Mouse (Mus musculus) spleen, adult 12 weeks (tissue): ENCODE measurements around the gene Lmo7.

ENCODE experiments used
- DNase-seq: peaks from one replicate; pipeline ENCODE4 v3.0.0; 2022; ENCODE audit warnings: low spot score

The Lmo7 gene

GRCm38 (mm10) chr14:101780016-101780415, 50.3 kb downstream of the Lmo7 start:
- no peak for DNase-seq

- no peak for DNase-seq
These were observed 51.5 kb downstream of the Lmo7 start for GRCm38 (mm10) chr14:101781219-101781618.

GRCm38 (mm10) chr14:101781943-101782510, 52.3 kb downstream of the Lmo7 start:
- no peak for DNase-seq

- no peak for DNase-seq
These were observed 54.7 kb downstream of the Lmo7 start for GRCm38 (mm10) chr14:101784315-101784945.

GRCm38 (mm10) chr14:101787903-101788302, 58.1 kb downstream of the Lmo7 start:
- no peak for DNase-seq

- DNase-seq = no peak
These were observed 58.7 kb downstream of the Lmo7 start for GRCm38 (mm10) chr14:101788475-101788874.

- DNase-seq = no peak
These were observed 64.9 kb downstream of the Lmo7 start for GRCm38 (mm10) chr14:101794553-101795177.

- DNase-seq = no peak
These were observed 68.3 kb downstream of the Lmo7 start for GRCm38 (mm10) chr14:101797930-101798500.

GRCm38 (mm10) chr14:101798766-101799165, 69.0 kb downstream of the Lmo7 start:
- no peak for DNase-seq

GRCm38 (mm10) chr14:101801674-101802073, 71.9 kb downstream of the Lmo7 start:
- DNase-seq = no peak

GRCm38 (mm10) chr14:101804119-101804518, 74.4 kb downstream of the Lmo7 start:
- DNase-seq = no peak

GRCm38 (mm10) chr14:101804562-101805327, 75.0 kb downstream of the Lmo7 start:
- DNase-seq = no peak

GRCm38 (mm10) chr14:101805328-101805697, 75.6 kb downstream of the Lmo7 start:
- DNase-seq = no peak

- DNase-seq = no peak
These were observed 76.3 kb downstream of the Lmo7 start for GRCm38 (mm10) chr14:101806058-101806457.

GRCm38 (mm10) chr14:101806607-101807006, 76.8 kb downstream of the Lmo7 start:
- DNase-seq = no peak

- no peak for DNase-seq
These were observed 86.7 kb downstream of the Lmo7 start for GRCm38 (mm10) chr14:101816450-101816849.

GRCm38 (mm10) chr14:101822390-101822789, 92.6 kb downstream of the Lmo7 start:
- no peak for DNase-seq

GRCm38 (mm10) chr14:101822871-101823270, 93.1 kb downstream of the Lmo7 start:
- no peak for DNase-seq

- no peak for DNase-seq
These were observed 99.9 kb downstream of the Lmo7 start for GRCm38 (mm10) chr14:101829676-101830075.

- DNase-seq = no peak
These were observed 100.4 kb downstream of the Lmo7 start for GRCm38 (mm10) chr14:101830116-101830515.

- no peak for DNase-seq
These were observed 104.4 kb downstream of the Lmo7 start for GRCm38 (mm10) chr14:101834109-101834508.

GRCm38 (mm10) chr14:101836401-101836800, 106.6 kb downstream of the Lmo7 start:
- no peak for DNase-seq

GRCm38 (mm10) chr14:101837176-101837575, 107.4 kb downstream of the Lmo7 start:
- DNase-seq = no peak
